ENCODE assay signal across 10 mouse cellular contexts in the genomic region with DNA sequence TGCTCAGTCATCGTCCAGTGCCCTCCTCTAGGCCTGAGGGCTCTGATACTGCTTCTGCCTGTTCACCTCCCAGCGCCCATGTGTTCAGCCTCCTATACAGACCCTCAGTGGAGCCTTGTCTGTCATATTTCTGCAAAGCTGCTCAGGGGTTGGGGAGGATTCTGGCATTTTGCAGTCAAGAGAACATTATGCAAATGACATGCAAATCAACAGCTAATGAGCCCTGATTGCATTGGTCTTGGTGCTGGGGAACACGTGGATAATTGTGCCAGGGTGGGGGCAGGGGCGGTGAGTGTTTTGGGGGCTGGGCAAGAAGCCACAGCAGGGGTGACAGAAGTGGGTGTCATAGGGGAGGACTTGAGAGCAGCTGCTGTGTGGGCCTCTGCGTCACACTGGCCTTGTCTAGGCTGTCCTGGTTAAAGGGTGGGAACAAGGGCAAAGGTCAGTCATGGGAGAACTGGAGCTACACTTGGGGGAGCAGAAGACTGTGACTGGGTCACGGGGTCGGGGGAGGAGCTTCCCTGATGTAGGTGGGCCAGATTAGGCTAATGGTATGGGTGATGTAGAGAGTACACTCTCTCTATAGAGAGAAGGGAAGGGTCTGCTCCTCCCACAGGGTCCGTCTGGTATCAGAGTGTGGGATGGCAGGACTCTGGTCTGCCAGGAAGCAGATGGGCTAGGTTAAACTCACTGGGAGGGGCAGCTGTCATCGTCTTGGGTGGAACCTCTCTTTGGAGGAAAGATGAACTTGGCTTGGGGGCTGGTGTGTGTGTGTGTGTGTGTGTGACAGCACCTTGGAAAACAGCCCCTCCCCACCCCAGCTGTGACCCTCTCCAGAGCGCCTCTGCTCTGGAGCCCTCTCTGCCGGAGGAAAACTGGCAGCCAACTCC. TPM values are rescaled to one million over a fixed set of nuclear protein-coding genes. Genes with fewer than 3 reads are reported as not detected.
A peak's percentile ranks its signal among the peaks of the same experiment; 100 is the strongest.
DNase-seq lines count a peak whose midpoint lies in the region; ATAC-seq and TF ChIP-seq lines count a peak whose summit lies in the region.
"Had no signal": no experiment of that assay in that cellular context is flagged by ENCODE, and none has a peak within 500 bp of the region (broad histone marks: within the 10 kb centered on the region; RNA-seq: fewer than 3 reads in every experiment).

No protein-coding gene starts in this region.

- TF ChIP-seq EP300 in lung, postnatal 0 days (IDR thresholded peaks at IDR 0.05) = no peak

- H3K27me3 ChIP-seq in lung, postnatal 0 days (replicated peaks; ENCODE audit: insufficient read depth, low read length) = 0 out of 2 replicates have a peak, but pooled peaks cover 3% of the 10 kb centered on the region
- no peaks in the 10 kb centered on the region for H3K27me3 ChIP-seq in hindbrain, postnatal 0 days (ENCODE audit: insufficient read depth, low read length)

- TF ChIP-seq POLR2A in olfactory bulb, adult 2 months (IDR thresholded peaks at IDR 0.05; ENCODE audit: insufficient read depth, low read depth, low read length) = no peak

- no peak overlapping the region for H3K4me3 ChIP-seq in lung, postnatal 0 days (ENCODE audit: low read depth, low read length)
- H3K4me3 ChIP-seq in hindbrain, postnatal 0 days (ENCODE audit: low read length) = no peak overlapping the region
- no peak overlapping the region for H3K4me3 ChIP-seq in olfactory bulb, adult 2 months (ENCODE audit: insufficient read depth, low read depth, low read length)
- H3K4me3 ChIP-seq: erythroblast, embryonic 14.5 days had no signal

- no peaks in the 10 kb centered on the region for H3K9me3 ChIP-seq in lung, postnatal 0 days (ENCODE audit: low read length)
- H3K9me3 ChIP-seq in hindbrain, postnatal 0 days (ENCODE audit: low read length) = no peaks in the 10 kb centered on the region

- peak; percentile 64 for DNase-seq in cerebellum, postnatal 14 days
- DNase-seq in cerebellum, adult 11 months = no peak
- DNase-seq in lung, postnatal 0 days (ENCODE audit: low spot score) = peak; percentile 47
- no peak for DNase-seq in lung, postnatal 25 days (ENCODE audit: low spot score)
- peak; percentile 70 for DNase-seq in hindbrain, postnatal 0 days (ENCODE audit: low spot score)
- no peak for DNase-seq in gastrocnemius, postnatal 14 days

- TF ChIP-seq CTCF in lung, postnatal 0 days (IDR thresholded peaks at IDR 0.05) = no peak
- no peak for TF ChIP-seq CTCF in hindbrain, postnatal 0 days (IDR thresholded peaks at IDR 0.05; ENCODE audit: low read depth)
- no peak for TF ChIP-seq CTCF in olfactory bulb, adult 2 months (IDR thresholded peaks at IDR 0.05; ENCODE audit: insufficient read depth, low read depth, low read length)

- no peaks in the 10 kb centered on the region for H3K36me3 ChIP-seq in lung, postnatal 0 days (ENCODE audit: insufficient read depth, low read length)
- H3K36me3 ChIP-seq in hindbrain, postnatal 0 days (ENCODE audit: insufficient read depth, low read length) = no peaks in the 10 kb centered on the region

- ATAC-seq in lung, postnatal 0 days = peak; percentile 67
- ATAC-seq in hindbrain, postnatal 0 days = peak; percentile 70
- ATAC-seq in CD4-positive, CD25-positive, alpha-beta regulatory T cell, adult 4 months = no peak

- H3K4me1 ChIP-seq in lung, postnatal 0 days (ENCODE audit: insufficient read depth, low read depth, low read length) = no peaks in the 10 kb centered on the region
- H3K4me1 ChIP-seq in hindbrain, postnatal 0 days (ENCODE audit: insufficient read depth, low read length) = peaks cover 7% of the 10 kb centered on the region; the same call in 1 of the 2 replicates
- peaks cover 67% of the 10 kb centered on the region for H3K4me1 ChIP-seq in olfactory bulb, adult 2 months (ENCODE audit: control insufficient read depth, insufficient read depth, low read length)

- no peak overlapping the region for H3K9ac ChIP-seq in lung, postnatal 0 days (replicated peaks; ENCODE audit: low read depth)
- no peak overlapping the region for H3K9ac ChIP-seq in hindbrain, postnatal 0 days (replicated peaks; ENCODE audit: low read length)

- intact Hi-C loops in gastrocnemius, postnatal 14 days (cut with DNase I; ENCODE audit: low total_unique reads) = no loop called here

- no peak overlapping the region for H3K4me2 ChIP-seq in lung, postnatal 0 days (replicated peaks; ENCODE audit: low read depth, low read length)
- H3K4me2 ChIP-seq in hindbrain, postnatal 0 days (ENCODE audit: low read depth, low read length) = no peak overlapping the region

- WGBS in lung, postnatal 0 days = 41% methylated on average over 11 of the region's 11 CpGs
- WGBS in hindbrain, postnatal 0 days = 23% methylated on average over 11 of the region's 11 CpGs
- 19% methylated on average over 11 of the region's 11 CpGs for WGBS in olfactory bulb, adult 2 months

- H3K27ac ChIP-seq in lung, postnatal 0 days (ENCODE audit: low read length) = no peak overlapping the region
- H3K27ac ChIP-seq in hindbrain, postnatal 0 days = peak overlapping the region; percentile 64
- H3K27ac ChIP-seq in olfactory bulb, adult 2 months (ENCODE audit: insufficient read depth, low read depth, low read length) = peak overlapping the region; percentile 82

RNA-seq across cellular contexts. Expression of a gene that starts 23.9 kb away (rescaled TPM):
- 0.45 and 0.70 TPM in 2 replicates for polyA plus RNA-seq in lung, postnatal 0 days (2015; fragmentation: Nextera tagmentation; extraction: Ambion mirVana)
- total RNA-seq in hindbrain, postnatal 0 days (2014; rRNA removed) = 38.3 and 62.9 TPM in 2 replicates
- 80.0 and 85.1 TPM in 2 replicates for polyA plus RNA-seq in hindbrain, postnatal 0 days (2015; fragmentation: Nextera tagmentation; extraction: Ambion mirVana)
- 329 TPM in 1 of 2 replicates, not detected in the other for polyA plus RNA-seq in olfactory bulb, adult 2 months (2012; ENCODE audit: insufficient read depth, insufficient read length, low replicate concordance, missing spikeins)
- under 1 TPM; 0.13 to 0.23 TPM for total RNA-seq in gastrocnemius, postnatal 14 days (2021)
- polyA plus RNA-seq in CD4-positive, CD25-positive, alpha-beta regulatory T cell, adult 4 months (2017; shearing (Covaris generic)) = 10 to 100 TPM; 36.5 to 37.2 TPM

RNA-seq across cellular contexts. Expression of a gene that starts 42.7 kb away (rescaled TPM):
- polyA plus RNA-seq in lung, postnatal 0 days (2015; fragmentation: Nextera tagmentation; extraction: Ambion mirVana) = 627 and 659 TPM in 2 replicates
- total RNA-seq in hindbrain, postnatal 0 days (2014; rRNA removed) = 1,174 and 1,303 TPM in 2 replicates
- polyA plus RNA-seq in hindbrain, postnatal 0 days (2015; fragmentation: Nextera tagmentation; extraction: Ambion mirVana) = 497 and 519 TPM in 2 replicates
- 934 TPM in 1 of 2 replicates, not detected in the other for polyA plus RNA-seq in olfactory bulb, adult 2 months (2012; ENCODE audit: insufficient read depth, insufficient read length, low replicate concordance, missing spikeins)
- 100 to 1,000 TPM; 514 to 595 TPM for total RNA-seq in gastrocnemius, postnatal 14 days (2021)
- polyA plus RNA-seq in CD4-positive, CD25-positive, alpha-beta regulatory T cell, adult 4 months (2017; shearing (Covaris generic)) = 1,000 to 10,000 TPM; 1,603 to 1,674 TPM

RNA-seq across cellular contexts. Expression of a gene that starts 44.1 kb away (rescaled TPM):
- not detected in 2 replicates for polyA plus RNA-seq in lung, postnatal 0 days (2015; fragmentation: Nextera tagmentation; extraction: Ambion mirVana)
- total RNA-seq in hindbrain, postnatal 0 days (2014; rRNA removed) = not detected in 2 replicates
- polyA plus RNA-seq in hindbrain, postnatal 0 days (2015; fragmentation: Nextera tagmentation; extraction: Ambion mirVana) = not detected in 2 replicates
- polyA plus RNA-seq in olfactory bulb, adult 2 months (2012; ENCODE audit: insufficient read depth, insufficient read length, low replicate concordance, missing spikeins) = not detected in 2 replicates
- not detected for total RNA-seq in gastrocnemius, postnatal 14 days (2021)
- not detected for polyA plus RNA-seq in CD4-positive, CD25-positive, alpha-beta regulatory T cell, adult 4 months (2017; shearing (Covaris generic))
- total RNA-seq: adrenal gland, adult 18-20 months had no signal
- polyA plus RNA-seq: erythroblast, embryonic 14.5 days had no signal

RNA-seq across cellular contexts. Expression of a gene that starts 49.6 kb away (rescaled TPM):
- polyA plus RNA-seq in lung, postnatal 0 days (2015; fragmentation: Nextera tagmentation; extraction: Ambion mirVana) = 1.0 and 1.2 TPM in 2 replicates
- 2.1 TPM in 2 replicates for total RNA-seq in hindbrain, postnatal 0 days (2014; rRNA removed)
- 1.7 and 1.8 TPM in 2 replicates for polyA plus RNA-seq in hindbrain, postnatal 0 days (2015; fragmentation: Nextera tagmentation; extraction: Ambion mirVana)
- not detected in 2 replicates for polyA plus RNA-seq in olfactory bulb, adult 2 months (2012; ENCODE audit: insufficient read depth, insufficient read length, low replicate concordance, missing spikeins)
- under 1 TPM; 0.33 to 0.47 TPM for total RNA-seq in gastrocnemius, postnatal 14 days (2021)
- polyA plus RNA-seq in CD4-positive, CD25-positive, alpha-beta regulatory T cell, adult 4 months (2017; shearing (Covaris generic)) = not detected
- polyA plus RNA-seq: erythroblast, embryonic 14.5 days had no signal

RNA-seq across cellular contexts. Expression of a gene that starts 55.9 kb away (rescaled TPM):
- 47.6 and 54.1 TPM in 2 replicates for polyA plus RNA-seq in lung, postnatal 0 days (2015; fragmentation: Nextera tagmentation; extraction: Ambion mirVana)
- 252 and 264 TPM in 2 replicates for total RNA-seq in hindbrain, postnatal 0 days (2014; rRNA removed)
- 210 and 220 TPM in 2 replicates for polyA plus RNA-seq in hindbrain, postnatal 0 days (2015; fragmentation: Nextera tagmentation; extraction: Ambion mirVana)
- polyA plus RNA-seq in olfactory bulb, adult 2 months (2012; ENCODE audit: insufficient read depth, insufficient read length, low replicate concordance, missing spikeins) = 554 TPM in 1 of 2 replicates, not detected in the other
- total RNA-seq in gastrocnemius, postnatal 14 days (2021) = 100 to 1,000 TPM; 218 to 230 TPM
- 10 to 100 TPM; 14.5 to 27.5 TPM for polyA plus RNA-seq in CD4-positive, CD25-positive, alpha-beta regulatory T cell, adult 4 months (2017; shearing (Covaris generic))

Comparison
In these comparisons a context has a peak if more than half of its experiments do, and no peak if none do; other contexts are left out.
1. DNase-seq: peak in cerebellum, postnatal 14 days (2 of 2), lung, postnatal 0 days (single experiment) and hindbrain, postnatal 0 days (single experiment); none in cerebellum, adult 11 months (single experiment), lung, postnatal 25 days (single experiment) and gastrocnemius, postnatal 14 days (single experiment).
2. RNA of a gene that starts 23.9 kb away (polyA plus RNA-seq): 80.0 to 85.1 TPM in hindbrain, postnatal 0 days, 329 TPM in olfactory bulb, adult 2 months and 36.5 to 37.2 TPM in CD4-positive, CD25-positive, alpha-beta regulatory T cell, adult 4 months; 0.45 to 0.70 TPM in lung, postnatal 0 days; every median in the first group is over 10 times any median in the second.